Mouse (Mus musculus) limb, embryonic 13.5 days (tissue): ENCODE measurements at regions not wholly inside any gene's neighbourhood (a gene's known extent, or its start where the extent isn't known, plus 50 kb on each side); places are given as distances from the start of the nearest gene placed in this dataset.

Experiments used
- ATAC-seq: fragments of 200-750 bp; cut with Nextera tagmentation; 2 replicates; pipeline ENCODE4 v1.8.0; 2017; ENCODE audit warnings: low read depth, moderate number of reproducible peaks, moderate TSS enrichment; ENCODE audit not compliant: low FRiP score
- H3K27ac ChIP-seq: fragments of 300-500 bp; sonication (generic); 2 replicates; pipeline ENCODE4 v1.5.1; 2015; ENCODE audit warnings: inconsistent platforms, mild to moderate bottlenecking, moderate library complexity
- H3K27me3 ChIP-seq: fragments of 300-500 bp; sonication (generic); 2 replicates; pipeline ENCODE4 v1.6.1; 2015; ENCODE audit warnings: mild to moderate bottlenecking, inconsistent platforms
- H3K36me3 ChIP-seq: fragments of 300-500 bp; sonication (generic); 2 replicates; pipeline ENCODE4 v1.6.1; 2015; ENCODE audit warnings: inconsistent platforms, mild to moderate bottlenecking, moderate library complexity
- H3K4me1 ChIP-seq: fragments of 300-500 bp; sonication (generic); 2 replicates; pipeline ENCODE4 v1.6.1; 2015; ENCODE audit warnings: inconsistent platforms
- H3K4me2 ChIP-seq: fragments of 300-500 bp; sonication (generic); replicated peaks from 2 replicates; pipeline ENCODE4 v1.6.1; 2015; ENCODE audit warnings: inconsistent platforms, mild to moderate bottlenecking, moderate library complexity
- H3K4me3 ChIP-seq: fragments of 300-500 bp; sonication (generic); 2 replicates; pipeline ENCODE4 v1.5.1; 2015; ENCODE audit warnings: moderate library complexity, mild to moderate bottlenecking, inconsistent platforms
- H3K9ac ChIP-seq: fragments of 300-500 bp; sonication (generic); 2 replicates; pipeline ENCODE4 v1.6.1; 2015; ENCODE audit warnings: mild to moderate bottlenecking, inconsistent platforms
- H3K9me3 ChIP-seq: fragments of 300-500 bp; sonication (generic); 2 replicates; pipeline ENCODE4 v1.6.1; 2016; ENCODE audit warnings: inconsistent platforms
- WGBS: fragments of 180-500 bp; shearing (Covaris S2); methylation state at CpG from one replicate; pipeline ENCODE4 v1.1.7; 2015; 5-methylcytosine and 5-hydroxymethylcytosine counted together

DNA sequence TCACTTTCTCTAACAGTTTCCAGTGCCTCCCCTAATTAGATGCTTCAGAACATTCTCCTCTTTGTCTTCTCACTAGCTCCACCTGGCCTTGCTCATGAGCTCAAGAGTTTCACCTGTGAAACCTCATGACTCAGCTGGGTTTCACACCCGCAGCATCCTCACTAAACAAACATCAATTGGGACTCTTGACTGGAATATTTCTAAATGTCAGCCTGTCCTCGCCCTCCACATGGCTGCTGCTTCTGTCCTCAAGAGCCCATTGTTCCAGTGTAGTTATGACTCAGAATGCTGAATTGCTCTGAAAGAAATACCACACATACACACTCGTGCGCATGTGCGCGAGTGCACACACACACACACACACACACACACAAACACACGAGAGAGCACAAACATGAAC lies 407.2 kb downstream of the Prss52 start:
- no peak for ATAC-seq

GRCm38 (mm10) chr14:64512726-64513125 lies 408.6 kb downstream of the Prss52 start:
- Histone ChIP-seq H3K27me3 (no peaks in the 10 kb centered on the region), H3K9me3 (no peaks in the 10 kb centered on the region), H3K4me3 (no peak overlapping the region), H3K36me3 (no peaks in the 10 kb centered on the region), H3K27ac (no peak overlapping the region), H3K4me1 (no peaks in the 10 kb centered on the region), H3K9ac (no peak overlapping the region), H3K4me2 (no peak overlapping the region)
- no peak for ATAC-seq
- 66% methylated on average over 7 of the region's 7 CpGs for WGBS

More for the DNA sequence above, 407.2 kb downstream of the Prss52 start:
- Histone ChIP-seq H3K9me3 (no peaks in the 10 kb centered on the region), H3K4me2 (no peak overlapping the region), H3K4me3 (no peak overlapping the region), H3K27ac (no peak overlapping the region), H3K9ac (no peak overlapping the region), H3K4me1 (no peaks in the 10 kb centered on the region), H3K27me3 (no peaks in the 10 kb centered on the region), H3K36me3 (no peaks in the 10 kb centered on the region)
- 95% methylated on average over 7 of the region's 7 CpGs for WGBS

DNA sequence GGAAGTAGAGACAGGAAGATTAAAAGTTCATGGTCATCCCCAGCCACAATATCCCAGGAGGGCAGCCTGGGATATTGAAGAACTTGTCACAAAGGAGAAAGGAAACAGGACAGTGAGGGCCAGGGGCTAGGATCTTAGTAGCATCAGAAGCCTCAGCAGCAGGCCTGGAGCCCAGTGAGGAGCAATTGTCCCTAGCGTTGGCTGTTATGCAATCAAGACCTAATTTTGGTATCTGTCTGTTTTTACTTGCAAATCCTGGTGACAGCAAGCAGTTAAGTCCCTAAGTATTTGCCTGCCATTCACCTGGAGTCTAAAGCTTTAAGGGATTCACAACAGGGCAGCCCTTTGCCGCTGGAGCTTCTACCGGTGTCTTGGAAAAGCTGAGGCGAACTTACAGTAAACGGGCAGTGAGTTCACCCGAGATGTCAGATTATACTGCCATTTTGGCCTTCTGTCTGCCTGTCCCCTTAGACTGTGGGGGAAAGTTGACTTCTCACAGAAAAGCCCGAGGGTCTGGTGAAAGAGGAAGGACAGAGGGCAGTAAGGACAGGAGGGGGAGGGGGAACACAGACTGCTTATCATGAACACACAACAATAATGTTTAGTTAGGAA lies 413.6 kb downstream of the Prss52 start:
- 67% methylated on average over 7 of the region's 7 CpGs for WGBS
- H3K9ac ChIP-seq = no peak overlapping the region
- no peaks in the 10 kb centered on the region for H3K9me3 ChIP-seq
- ATAC-seq = no peak
- H3K4me1 ChIP-seq = no peaks in the 10 kb centered on the region
- H3K27ac ChIP-seq = no peak overlapping the region
- no peak overlapping the region for H3K4me2 ChIP-seq
- H3K4me3 ChIP-seq = no peak overlapping the region
- no peaks in the 10 kb centered on the region for H3K36me3 ChIP-seq
- H3K27me3 ChIP-seq = no peaks in the 10 kb centered on the region

GRCm38 (mm10) chr14:64524641-64525040 lies 420.6 kb downstream of the Prss52 start:
- no peak for ATAC-seq
- Histone ChIP-seq H3K4me1 (no peaks in the 10 kb centered on the region), H3K27ac (no peak overlapping the region), H3K36me3 (no peaks in the 10 kb centered on the region), H3K9me3 (no peaks in the 10 kb centered on the region), H3K4me2 (no peak overlapping the region), H3K9ac (no peak overlapping the region), H3K27me3 (no peaks in the 10 kb centered on the region), H3K4me3 (no peak overlapping the region)
- WGBS = 47% methylated on average over 8 of the region's 8 CpGs

DNA sequence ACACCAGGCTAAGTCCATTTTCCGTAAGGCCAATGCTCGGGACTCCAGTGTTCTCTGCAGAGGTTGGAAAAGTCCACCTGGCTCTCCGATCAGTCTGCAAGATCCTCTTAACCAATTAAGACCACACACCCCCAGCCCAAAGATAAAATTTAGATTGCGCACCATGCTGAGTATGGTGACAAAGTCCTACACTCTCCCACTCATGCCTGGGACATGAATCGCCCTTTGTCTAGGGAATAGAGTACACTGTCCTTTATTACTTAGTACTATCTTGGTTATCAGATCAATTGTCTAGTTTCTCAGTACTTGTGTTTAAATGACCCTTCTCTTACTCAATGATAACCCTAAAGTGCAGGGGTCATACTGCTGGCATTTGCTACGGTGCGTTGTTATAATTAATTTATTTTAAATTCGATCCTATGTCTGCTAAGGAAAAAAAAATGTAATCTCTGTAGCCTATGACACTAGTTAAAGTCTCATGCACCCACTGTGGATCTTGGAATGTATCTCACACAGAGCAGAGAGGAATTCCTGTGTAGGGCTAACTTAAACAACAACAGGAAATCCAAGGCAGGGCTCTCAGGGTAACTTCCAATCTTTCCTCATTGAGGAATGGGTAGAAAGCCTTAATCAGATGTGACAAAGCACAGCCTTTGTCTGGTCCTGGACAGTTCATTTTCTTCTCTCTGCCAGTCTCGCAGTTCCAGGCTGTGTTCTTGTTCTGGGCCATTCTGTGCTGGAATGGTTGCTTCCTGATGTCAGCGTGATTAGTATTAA lies 421.4 kb downstream of the Prss52 start:
- ATAC-seq = no peak
- Histone ChIP-seq H3K9me3 (no peaks in the 10 kb centered on the region), H3K27ac (no peak overlapping the region), H3K36me3 (no peaks in the 10 kb centered on the region), H3K27me3 (no peaks in the 10 kb centered on the region), H3K9ac (no peak overlapping the region), H3K4me3 (no peak overlapping the region), H3K4me1 (no peaks in the 10 kb centered on the region), H3K4me2 (no peak overlapping the region)
- WGBS = 83% methylated on average over 10 of the region's 10 CpGs

- Histone ChIP-seq H3K4me2 (no peak overlapping the region), H3K36me3 (no peaks in the 10 kb centered on the region), H3K27ac (no peak overlapping the region), H3K27me3 (no peaks in the 10 kb centered on the region), H3K9ac (no peak overlapping the region), H3K9me3 (no peaks in the 10 kb centered on the region), H3K4me3 (no peak overlapping the region), H3K4me1 (no peaks in the 10 kb centered on the region)
- ATAC-seq = no peak
- WGBS = 75% methylated on average over 3 of the region's 3 CpGs
These were observed 426.5 kb downstream of the Prss52 start for GRCm38 (mm10) chr14:64530541-64530940.

DNA sequence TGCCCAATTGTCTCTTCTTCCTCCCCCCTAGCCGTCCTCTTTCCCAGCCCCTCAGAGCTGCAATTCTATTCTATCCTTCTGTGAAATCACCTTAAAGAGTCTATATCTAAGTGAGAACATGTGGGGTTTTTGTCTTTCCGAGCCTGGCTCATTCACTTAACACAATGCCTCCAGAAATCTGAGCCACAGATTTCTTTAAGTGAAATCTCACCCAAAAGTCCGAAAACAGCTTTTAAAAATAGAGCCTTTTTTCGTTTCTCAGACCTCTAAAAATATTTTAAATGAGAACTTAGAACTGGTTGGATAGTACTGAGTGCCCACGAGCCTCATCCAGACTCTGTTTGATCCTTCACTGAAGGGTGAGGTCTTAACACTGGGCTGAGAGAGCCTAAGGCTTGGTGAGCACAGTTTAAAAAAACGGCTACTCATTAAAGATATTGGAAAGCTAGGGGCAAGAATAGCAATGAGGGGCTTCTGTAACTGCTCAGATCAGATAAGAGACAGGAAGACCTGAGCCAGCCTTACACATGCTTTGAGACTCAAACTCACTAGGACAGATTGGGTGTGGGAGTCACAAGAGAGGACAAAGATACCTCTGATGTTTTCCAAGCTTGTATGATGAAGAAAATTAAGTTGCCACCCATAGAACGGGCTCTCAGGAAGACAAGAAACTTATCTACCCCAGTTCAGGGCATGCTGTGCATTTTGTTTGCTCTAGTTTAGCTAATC lies 427.3 kb downstream of the Prss52 start:
- Histone ChIP-seq H3K4me3 (no peak overlapping the region), H3K27me3 (no peaks in the 10 kb centered on the region), H3K27ac (no peak overlapping the region), H3K9ac (no peak overlapping the region), H3K4me1 (no peaks in the 10 kb centered on the region), H3K9me3 (no peaks in the 10 kb centered on the region), H3K36me3 (no peaks in the 10 kb centered on the region), H3K4me2 (no peak overlapping the region)
- no peak for ATAC-seq
- 62% methylated on average over 7 of the region's 7 CpGs for WGBS

GRCm38 (mm10) chr14:64532351-64532750 lies 428.3 kb downstream of the Prss52 start:
- no peak overlapping the region for H3K27ac ChIP-seq

GRCm38 (mm10) chr14:64533591-64534151 lies 429.6 kb downstream of the Prss52 start:
- H3K4me3 ChIP-seq = no peak overlapping the region
- H3K27me3 ChIP-seq = no peaks in the 10 kb centered on the region
- H3K9ac ChIP-seq = no peak overlapping the region
- 48% methylated on average over 7 of the region's 7 CpGs for WGBS
- no peak overlapping the region for H3K4me2 ChIP-seq
- no peak for ATAC-seq
- H3K4me1 ChIP-seq = no peaks in the 10 kb centered on the region
- no peaks in the 10 kb centered on the region for H3K9me3 ChIP-seq
- no peak overlapping the region for H3K27ac ChIP-seq
- no peaks in the 10 kb centered on the region for H3K36me3 ChIP-seq

More at GRCm38 (mm10) chr14:64532351-64532750, 428.3 kb downstream of the Prss52 start:
- H3K27me3 ChIP-seq = no peaks in the 10 kb centered on the region
- H3K36me3 ChIP-seq = no peaks in the 10 kb centered on the region
- no peak for ATAC-seq
- WGBS = 85% methylated on average over 5 of the region's 5 CpGs
- H3K4me1 ChIP-seq = no peaks in the 10 kb centered on the region
- no peak overlapping the region for H3K4me2 ChIP-seq
- H3K4me3 ChIP-seq = no peak overlapping the region
- H3K9me3 ChIP-seq = no peaks in the 10 kb centered on the region
- H3K9ac ChIP-seq = no peak overlapping the region

- no peak for ATAC-seq
- Histone ChIP-seq H3K4me1 (no peaks in the 10 kb centered on the region), H3K9ac (no peak overlapping the region), H3K4me2 (no peak overlapping the region), H3K4me3 (no peak overlapping the region), H3K9me3 (no peaks in the 10 kb centered on the region), H3K27me3 (no peaks in the 10 kb centered on the region), H3K27ac (no peak overlapping the region), H3K36me3 (no peaks in the 10 kb centered on the region)
- 50% methylated on average over 4 of the region's 4 CpGs for WGBS
These were observed 430.1 kb downstream of the Prss52 start for GRCm38 (mm10) chr14:64534194-64534593.

DNA sequence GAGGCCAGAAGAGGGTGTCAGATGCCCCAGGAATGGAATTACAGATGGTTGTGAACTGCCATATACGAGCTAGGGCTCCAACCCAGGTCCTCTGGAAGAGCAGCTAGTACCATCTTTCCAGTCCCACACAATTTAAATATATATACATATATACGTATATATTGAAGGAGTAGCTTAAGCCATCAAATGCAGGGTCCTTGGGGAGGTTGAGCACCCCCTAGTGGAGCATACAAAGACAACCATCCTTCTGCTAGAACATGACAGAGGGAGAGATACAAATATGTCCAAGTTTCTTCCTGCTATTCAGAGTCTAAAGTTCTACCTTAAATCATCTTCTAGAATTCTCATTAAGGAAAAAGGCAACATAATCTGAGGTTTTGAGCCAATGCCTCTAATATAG lies 435.4 kb downstream of the Prss52 start:
- no peaks in the 10 kb centered on the region for H3K27me3 ChIP-seq
- no peak overlapping the region for H3K9ac ChIP-seq
- H3K36me3 ChIP-seq = no peaks in the 10 kb centered on the region
- H3K9me3 ChIP-seq = no peaks in the 10 kb centered on the region
- H3K4me2 ChIP-seq = no peak overlapping the region
- no peak overlapping the region for H3K4me3 ChIP-seq
- H3K27ac ChIP-seq = no peak overlapping the region
- ATAC-seq = no peak
- 66% methylated on average over 2 of the region's 2 CpGs for WGBS
- H3K4me1 ChIP-seq = no peaks in the 10 kb centered on the region

DNA sequence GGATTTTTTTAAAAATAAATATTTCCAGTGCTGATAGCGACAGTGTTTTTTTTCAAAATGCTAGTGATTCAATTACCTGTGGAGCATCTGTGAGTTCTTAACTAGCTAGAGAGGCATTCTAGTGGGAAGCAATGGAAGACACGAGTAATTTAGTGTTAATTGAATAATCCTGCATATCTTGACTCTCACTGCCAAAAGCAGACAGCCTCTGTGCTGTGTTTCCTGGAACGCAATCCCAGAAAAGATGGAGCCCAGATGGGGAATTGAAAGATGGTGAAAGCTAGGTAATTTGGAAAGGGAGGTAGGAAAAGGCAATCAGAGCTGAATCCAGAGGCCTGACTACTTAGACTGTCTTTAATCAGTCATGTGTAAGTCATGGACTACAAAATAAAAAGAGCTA lies 441.0 kb downstream of the Prss52 start:
- H3K9me3 ChIP-seq = no peaks in the 10 kb centered on the region
- no peak overlapping the region for H3K9ac ChIP-seq
- WGBS = 70% methylated on average over 3 of the region's 3 CpGs
- no peaks in the 10 kb centered on the region for H3K27me3 ChIP-seq
- H3K4me1 ChIP-seq = no peaks in the 10 kb centered on the region
- ATAC-seq = no peak
- H3K4me3 ChIP-seq = no peak overlapping the region
- H3K36me3 ChIP-seq = no peaks in the 10 kb centered on the region
- no peak overlapping the region for H3K4me2 ChIP-seq
- H3K27ac ChIP-seq = no peak overlapping the region
